Mouse (Mus musculus) kidney, embryonic 15.5 days (tissue): ENCODE data around the gene Ppp1r37. TPM values are rescaled to one million over a fixed set of nuclear protein-coding genes. Genes with fewer than 3 reads are reported as not detected.
A peak's percentile ranks its signal among the peaks of the same experiment; 100 is the strongest.
"Not testable (repeated sequence)": the region's sequence is repeated elsewhere in the genome, so short reads cannot be mapped to it uniquely, and the experiment has no call there.

Experiments
- ATAC-seq: fragments of 200-750 bp; cut with Nextera tagmentation; replicated peaks from 2 replicates; pipeline ENCODE4 v1.8.0; 2017; ENCODE audit warnings: moderate TSS enrichment; ENCODE audit not compliant: low FRiP score
- H3K27ac ChIP-seq: fragments of 300-500 bp; sonication (generic); 2 replicates; pipeline ENCODE4 v1.5.1; 2015; ENCODE audit warnings: mild to moderate bottlenecking, inconsistent platforms
- H3K27me3 ChIP-seq: fragments of 300-500 bp; sonication (generic); 2 replicates; pipeline ENCODE4 v1.6.1; 2015; ENCODE audit warnings: inconsistent platforms
- H3K36me3 ChIP-seq: fragments of 300-500 bp; sonication (generic); 2 replicates; pipeline ENCODE4 v1.6.1; 2015; ENCODE audit warnings: inconsistent platforms
- H3K4me1 ChIP-seq: fragments of 300-500 bp; sonication (generic); 2 replicates; pipeline ENCODE4 v1.6.1; 2015; ENCODE audit warnings: inconsistent platforms
- H3K4me2 ChIP-seq: fragments of 300-500 bp; sonication (generic); 2 replicates; pipeline ENCODE4 v1.6.1; 2015; ENCODE audit warnings: moderate library complexity, mild to moderate bottlenecking, inconsistent platforms
- H3K4me3 ChIP-seq: fragments of 300-500 bp; sonication (generic); replicated peaks from 2 replicates; pipeline ENCODE4 v1.5.1; 2015; ENCODE audit warnings: mild to moderate bottlenecking, inconsistent platforms
- H3K9ac ChIP-seq: fragments of 300-500 bp; sonication (generic); 2 replicates; pipeline ENCODE4 v1.6.1; 2015; ENCODE audit warnings: mild to moderate bottlenecking, inconsistent platforms
- H3K9me3 ChIP-seq: fragments of 300-500 bp; sonication (generic); replicated peaks from 2 replicates; pipeline ENCODE4 v1.6.1; 2016; ENCODE audit warnings: inconsistent platforms
- WGBS: fragments of 180-500 bp; shearing (Covaris S2); methylation state at CpG from one replicate; pipeline ENCODE4 v1.1.7; 2015; ENCODE audit warnings: mixed read lengths; 5-methylcytosine and 5-hydroxymethylcytosine counted together
- polyA plus RNA-seq: library from polyadenylated mRNA; unstranded; fragments of >200 nt; fragmentation: Nextera tagmentation; extraction: Ambion mirVana; gene quantifications from 2 replicates; pipeline ENCODE4 v1.2.1, GENCODE M21; 2015

Ppp1r37 gene
- polyA plus RNA-seq, 1 experiment from 2014 or later: 24.4 TPM

- H3K4me1 ChIP-seq: peaks cover 32% of the 10 kb centered on the region
- H3K9ac ChIP-seq: peak overlapping the region; percentile 40
- no peak overlapping the region for H3K27ac ChIP-seq
- peak overlapping the region; percentile 92 for H3K4me2 ChIP-seq
- peak overlapping the region; percentile 47 for H3K4me3 ChIP-seq
- H3K27me3 ChIP-seq: peaks cover 70% of the 10 kb centered on the region
- ATAC-seq: peak; percentile 50
- 1% methylated on average over 64 of the region's 64 CpGs for WGBS
- peaks cover 8% of the 10 kb centered on the region; the same call in 1 of the 2 replicates for H3K36me3 ChIP-seq
- H3K9me3 ChIP-seq: no peaks in the 10 kb centered on the region
Measured at GRCm38 (mm10) chr7:19523757-19524419, 39.0 kb downstream of the Ppp1r37 start.

GRCm38 (mm10) chr7:19523017-19523756, 39.7 kb downstream of the Ppp1r37 start:
- Histone ChIP-seq H3K4me2 (peak overlapping the region; percentile 92), H3K4me3 (peak overlapping the region; percentile 47), H3K36me3 (peaks cover under 1% of the 10 kb centered on the region; the same call in 1 of the 2 replicates), H3K9me3 (no peaks in the 10 kb centered on the region), H3K27ac (no peak overlapping the region), H3K9ac (peak overlapping the region; percentile 40), H3K4me1 (peaks cover 32% of the 10 kb centered on the region), H3K27me3 (peaks cover 77% of the 10 kb centered on the region)
- ATAC-seq: no peak
- WGBS: 11% methylated on average over 72 of the region's 72 CpGs

GRCm38 (mm10) chr7:19520032-19520431, 42.8 kb downstream of the Ppp1r37 start:
- H3K36me3 ChIP-seq: no peaks in the 10 kb centered on the region
- no peaks in the 10 kb centered on the region for H3K9me3 ChIP-seq
- WGBS: 5% methylated on average over 23 of the region's 23 CpGs

GRCm38 (mm10) chr7:19517652-19518365, 45.1 kb downstream of the Ppp1r37 start, which contains the start of gene Nkpd1:
TSS of gene Nkpd1 (plus strand) at chr7:19517838.
- WGBS: 3% methylated on average over 25 of the region's 29 CpGs
- Histone ChIP-seq H3K27me3 (peaks cover 69% of the 10 kb centered on the region), H3K9me3 (no peaks in the 10 kb centered on the region), H3K4me2 (peak within 1 kb of the TSS; percentile 57), H3K4me1 (peaks cover 16% of the 10 kb centered on the region), H3K27ac (no peak within 1 kb of the TSS), H3K4me3 (peak within 1 kb of the TSS; percentile 27; the same call in 1 of the 2 replicates), H3K36me3 (no peaks in the 10 kb centered on the region), H3K9ac (peak within 1 kb of the TSS; percentile 29; the same call in 1 of the 2 replicates)
- no peak for ATAC-seq

More at GRCm38 (mm10) chr7:19520032-19520431, 42.8 kb downstream of the Ppp1r37 start:
- Histone ChIP-seq H3K4me3 (peak overlapping the region; percentile 35), H3K27me3 (peaks cover 91% of the 10 kb centered on the region), H3K27ac (no peak overlapping the region), H3K4me2 (peak overlapping the region; percentile 61), H3K9ac (peak overlapping the region; percentile 31; the same call in 1 of the 2 replicates), H3K4me1 (peaks cover 37% of the 10 kb centered on the region)
- ATAC-seq: no peak

GRCm38 (mm10) chr7:19512353-19512752, 50.5 kb downstream of the Ppp1r37 start:
- Histone ChIP-seq H3K4me1 (peaks cover 13% of the 10 kb centered on the region), H3K27ac (no peak overlapping the region), H3K9ac (no peak overlapping the region), H3K36me3 (0 out of 2 replicates have a peak, but pooled peaks cover 4% of the 10 kb centered on the region), H3K27me3 (peaks cover 15% of the 10 kb centered on the region), H3K4me2 (no peak overlapping the region), H3K9me3 (no peaks in the 10 kb centered on the region), H3K4me3 (no peak overlapping the region)
- 75% methylated on average over 6 of the region's 6 CpGs for WGBS
- no peak for ATAC-seq

- not testable (repeated sequence) for H3K27ac ChIP-seq, H3K36me3 ChIP-seq, H3K9ac ChIP-seq, ATAC-seq, H3K9me3 ChIP-seq, H3K4me2 ChIP-seq, H3K4me3 ChIP-seq
- 78% methylated on average over 6 of the region's 7 CpGs for WGBS
- peaks cover 18% of the 10 kb centered on the region for H3K4me1 ChIP-seq
- peaks cover 11% of the 10 kb centered on the region for H3K27me3 ChIP-seq
Measured at GRCm38 (mm10) chr7:19511934-19512333, 50.9 kb downstream of the Ppp1r37 start.

- no peaks in the 10 kb centered on the region for H3K27me3 ChIP-seq
- peak overlapping the region; percentile 98 for H3K4me2 ChIP-seq
- H3K4me3 ChIP-seq: peak overlapping the region; percentile 67
- 93% methylated on average over 7 of the region's 7 CpGs for WGBS
- H3K4me1 ChIP-seq: peaks cover 25% of the 10 kb centered on the region
- no peaks in the 10 kb centered on the region for H3K9me3 ChIP-seq
- no peak overlapping the region for H3K9ac ChIP-seq
- H3K27ac ChIP-seq: no peak overlapping the region
- no peak for ATAC-seq
- H3K36me3 ChIP-seq: 0 out of 2 replicates have a peak, but pooled peaks cover 4% of the 10 kb centered on the region
Measured at GRCm38 (mm10) chr7:19509786-19510185, 53.1 kb downstream of the Ppp1r37 start.

GRCm38 (mm10) chr7:19508924-19509568, 53.8 kb downstream of the Ppp1r37 start:
- Histone ChIP-seq H3K36me3 (0 out of 2 replicates have a peak, but pooled peaks cover 4% of the 10 kb centered on the region), H3K9me3 (no peaks in the 10 kb centered on the region), H3K27ac (peak overlapping the region; percentile 89; the same call in 1 of the 2 replicates), H3K4me3 (peak overlapping the region; percentile 67), H3K4me2 (peak overlapping the region; percentile 98), H3K27me3 (no peaks in the 10 kb centered on the region), H3K4me1 (peaks cover 25% of the 10 kb centered on the region), H3K9ac (peak overlapping the region; percentile 63)
- WGBS: 9% methylated on average over 15 of the region's 15 CpGs
- peak; percentile 3; the same call in 1 of the 2 replicates for ATAC-seq

GRCm38 (mm10) chr7:19508150-19508923, 54.5 kb downstream of the Ppp1r37 start, which contains the start of the genes Bloc1s3 and Trappc6a:
TSS of gene Bloc1s3 (minus strand) at chr7:19508367.
TSS of gene Trappc6a (plus strand) at chr7:19508395.
- peak; percentile 95 for ATAC-seq
- peak within 1 kb of the TSS; percentile 67 for H3K4me3 ChIP-seq
- peak within 1 kb of the TSS; percentile 98 for H3K4me2 ChIP-seq
- no peaks in the 10 kb centered on the region for H3K9me3 ChIP-seq
- H3K27ac ChIP-seq: peak within 1 kb of the TSS; percentile 89
- under 1% methylated on average over 56 of the region's 56 CpGs for WGBS
- H3K27me3 ChIP-seq: no peaks in the 10 kb centered on the region
- H3K9ac ChIP-seq: peak within 1 kb of the TSS; percentile 63
- 0 out of 2 replicates have a peak, but pooled peaks cover 4% of the 10 kb centered on the region for H3K36me3 ChIP-seq
- peaks cover 25% of the 10 kb centered on the region for H3K4me1 ChIP-seq

GRCm38 (mm10) chr7:19507612-19507981, 55.3 kb downstream of the Ppp1r37 start:
- ATAC-seq: no peak
- 5% methylated on average over 18 of the region's 18 CpGs for WGBS
- peak overlapping the region; percentile 67 for H3K4me3 ChIP-seq

More at GRCm38 (mm10) chr7:19507612-19507981, 55.3 kb downstream of the Ppp1r37 start:
- Histone ChIP-seq H3K9ac (peak overlapping the region; percentile 63), H3K27me3 (no peaks in the 10 kb centered on the region), H3K27ac (0 out of 2 replicates have a peak overlapping the region, but pooled peaks have one; percentile 22), H3K4me1 (peaks cover 25% of the 10 kb centered on the region), H3K9me3 (no peaks in the 10 kb centered on the region), H3K36me3 (0 out of 2 replicates have a peak, but pooled peaks cover 4% of the 10 kb centered on the region), H3K4me2 (peak overlapping the region; percentile 98)
